Mouse (Mus musculus): ENCODE measurements around the gene 2410004B18Rik.
"Not testable (repeated sequence)": the region's sequence is repeated elsewhere in the genome, so short reads cannot be mapped to it uniquely, and the experiment has no call there.

2410004B18Rik gene

GRCm38 (mm10) chr3:145965583-145965982 lies 27.8 kb downstream of the 2410004B18Rik start:
- DNase-seq = not testable (repeated sequence)

DNA sequence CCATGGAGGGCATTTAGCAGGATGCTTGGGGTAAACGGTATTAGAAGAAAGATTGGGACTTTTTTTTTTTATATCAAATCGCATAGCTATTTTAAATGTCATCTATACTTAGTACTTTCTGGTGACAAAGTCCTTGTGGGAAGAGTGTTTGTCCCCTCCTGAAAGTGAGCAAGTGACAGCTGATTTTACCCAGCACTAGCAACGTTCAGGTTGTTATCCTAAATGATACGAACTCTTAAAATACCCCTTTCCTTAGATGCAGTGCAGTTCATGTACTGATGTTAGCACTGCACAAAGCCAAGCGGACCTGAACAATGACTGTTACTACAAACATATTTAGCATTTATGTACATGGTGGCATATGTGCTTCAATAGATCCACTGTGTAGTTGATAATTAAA lies 29.0 kb downstream of the 2410004B18Rik start:
- DNase-seq = no peak

DNA sequence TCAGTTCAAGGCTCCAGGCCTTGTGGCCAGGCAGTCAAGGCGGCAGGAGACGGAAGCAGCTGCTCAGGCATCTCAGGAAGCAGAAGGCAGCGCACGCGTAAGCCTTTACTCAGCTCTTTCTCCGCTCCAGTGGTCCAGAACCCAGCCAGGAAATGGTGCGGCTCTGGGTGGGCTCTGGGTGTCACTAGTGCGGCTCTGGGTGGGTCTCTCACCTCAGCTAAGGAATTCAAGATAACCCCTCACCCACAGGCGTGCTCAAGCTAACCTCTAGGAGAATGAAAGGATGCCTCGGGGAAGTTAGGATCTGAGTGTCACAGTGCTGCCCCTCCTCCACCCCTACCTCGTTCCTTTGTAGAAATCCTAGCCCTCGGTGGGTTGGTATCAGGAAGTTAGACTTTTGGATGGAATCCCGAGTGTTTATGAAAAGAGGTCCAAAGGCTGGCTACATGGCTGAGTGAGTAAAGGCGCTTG lies 31.3 kb downstream of the 2410004B18Rik start:
- DNase-seq = no peak

DNA sequence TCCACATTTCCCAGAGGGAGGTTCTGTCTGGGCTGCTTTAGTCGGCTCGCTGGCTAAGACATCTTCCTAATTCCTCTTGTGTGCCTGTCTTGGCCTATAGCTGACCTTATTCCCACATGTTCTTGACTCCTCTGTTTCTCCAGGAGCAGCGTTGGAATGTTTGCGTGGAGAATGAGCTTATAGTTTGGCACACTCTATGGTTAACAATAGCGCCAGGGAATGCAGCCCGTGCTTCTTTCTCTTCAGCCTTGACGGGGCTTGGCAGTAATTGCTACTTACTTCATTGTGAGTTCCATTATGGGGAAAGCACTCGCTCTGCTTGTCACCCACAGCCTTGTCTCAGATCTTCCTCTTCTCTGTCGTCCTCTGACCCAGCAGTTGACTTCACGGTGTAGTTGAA lies 33.7 kb downstream of the 2410004B18Rik start:
- no peak for DNase-seq

GRCm38 (mm10) chr3:145974986-145975385 lies 37.2 kb downstream of the 2410004B18Rik start:
- no peak for DNase-seq

GRCm38 (mm10) chr3:145985333-145985925 lies 47.6 kb downstream of the 2410004B18Rik start:
- no peak for DNase-seq

DNA sequence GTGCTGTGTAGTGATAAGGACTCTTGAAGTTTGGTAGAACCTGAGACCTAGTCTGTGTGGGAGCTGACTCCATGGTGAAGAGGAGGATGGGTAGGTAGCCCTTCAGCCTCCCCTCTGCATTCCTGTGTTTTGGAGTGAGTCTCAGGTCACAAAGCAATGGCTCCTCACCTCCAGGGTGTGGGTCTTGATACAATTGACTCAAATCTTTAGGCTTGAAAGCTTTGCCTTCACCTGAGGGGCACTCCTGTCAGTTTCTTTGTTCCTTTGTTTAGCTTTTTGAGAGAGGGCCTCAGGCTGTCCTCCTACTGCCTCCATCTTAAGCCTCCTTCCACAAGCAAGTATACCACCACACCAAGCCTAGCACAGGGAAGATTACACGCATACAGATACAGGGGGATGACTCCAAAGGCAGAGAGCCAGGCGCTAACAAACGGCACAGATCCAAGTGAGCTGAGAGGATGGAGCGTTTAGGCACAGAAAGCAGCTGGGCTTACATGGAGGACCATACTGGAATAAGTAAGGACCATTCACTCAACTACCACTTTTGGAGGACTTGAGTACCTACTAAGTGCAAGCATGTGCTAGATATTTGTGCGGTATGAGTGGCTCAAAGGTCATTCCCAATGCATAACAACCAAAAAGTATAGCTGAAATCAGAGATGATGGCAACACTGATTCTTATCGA lies 48.6 kb downstream of the 2410004B18Rik start:
- DNase-seq = no peak

- DNase-seq = peak; percentile 81
Observed at GRCm38 (mm10) chr3:145987268-145987969, 49.6 kb downstream of the 2410004B18Rik start, which contains the start of gene Syde2. Gene Syde2 (plus strand): TSS chr3:145987870.

- DNase-seq = peak; percentile 71
Observed at GRCm38 (mm10) chr3:145987970-145988683, 50.3 kb downstream of the 2410004B18Rik start.

- DNase-seq = no peak
Observed at GRCm38 (mm10) chr3:145988684-145989575, 51.1 kb downstream of the 2410004B18Rik start.

DNA sequence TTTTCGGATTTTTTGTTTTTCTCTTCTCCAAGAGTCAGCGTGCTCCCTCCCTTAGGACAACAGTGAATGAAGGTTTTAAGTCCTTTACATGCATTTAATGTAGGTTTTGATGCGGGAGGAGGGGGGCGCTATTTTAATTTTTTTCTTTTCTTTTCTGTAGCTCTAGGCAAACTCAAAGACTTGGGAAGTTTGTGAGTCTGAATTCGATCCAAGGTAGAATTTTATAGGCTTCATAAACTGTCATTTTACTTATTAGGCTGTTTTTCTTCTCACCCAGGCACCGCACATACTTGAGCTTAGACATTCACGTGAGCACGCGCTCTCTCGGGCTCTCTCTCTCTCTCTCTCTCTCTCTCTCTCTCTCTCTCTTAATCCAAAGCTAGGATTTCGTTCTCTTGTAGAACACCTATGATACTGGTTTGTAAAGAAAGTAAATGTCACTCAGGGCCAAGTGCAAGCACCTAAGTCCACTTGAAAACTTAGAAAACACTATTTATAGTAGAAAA lies 51.8 kb downstream of the 2410004B18Rik start:
- no peak for DNase-seq

DNA sequence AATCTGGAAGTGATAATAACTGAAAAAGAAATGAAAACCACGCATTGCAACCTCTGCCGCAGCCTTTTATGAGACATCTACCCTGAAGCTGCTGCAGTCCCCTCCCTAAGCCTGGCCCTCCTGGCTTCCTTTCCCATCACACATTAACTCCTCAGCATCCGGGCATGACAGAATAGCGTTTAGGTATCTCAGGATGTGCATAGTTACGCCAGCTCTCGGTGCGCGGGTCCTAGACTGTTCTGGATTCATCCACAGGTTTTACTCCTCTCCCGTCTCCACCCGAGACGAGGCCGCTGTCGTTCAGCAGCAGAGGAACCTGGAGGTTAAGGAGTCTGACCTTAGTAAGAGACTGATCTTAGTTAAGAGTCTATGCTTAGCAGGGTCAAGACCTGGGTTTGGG lies 53.3 kb downstream of the 2410004B18Rik start:
- no peak for DNase-seq

GRCm38 (mm10) chr3:145991976-145992730 lies 54.3 kb downstream of the 2410004B18Rik start:
- DNase-seq = no peak

DNA sequence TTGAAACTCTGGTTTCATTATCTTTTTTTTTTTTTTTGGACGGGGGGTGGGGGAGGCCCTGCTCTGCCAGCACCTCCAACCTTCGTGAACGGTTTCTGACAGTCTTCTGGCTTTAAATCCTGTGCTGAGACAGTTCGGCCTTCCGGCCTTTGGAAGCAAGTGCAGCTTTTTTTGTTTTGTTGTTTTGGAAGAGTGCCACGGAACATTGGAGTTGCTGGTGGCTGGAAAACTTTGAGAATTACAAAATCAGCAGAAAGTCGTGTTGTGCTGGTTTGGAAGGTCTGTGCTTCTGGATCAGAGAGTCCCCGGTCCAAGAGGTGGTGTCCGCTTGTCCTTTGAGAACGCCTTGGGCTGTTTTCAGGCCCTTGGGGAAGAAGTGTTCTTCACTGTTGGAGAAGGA lies 55.0 kb downstream of the 2410004B18Rik start:
- DNase-seq = no peak

GRCm38 (mm10) chr3:145993481-145994201 lies 55.8 kb downstream of the 2410004B18Rik start:
- DNase-seq = no peak
